Mouse (Mus musculus): ENCODE measurements at regions not wholly inside any gene's neighbourhood (a gene's known extent, or its start where the extent isn't known, plus 50 kb on each side); places are given as distances from the start of the nearest gene placed in this dataset.
A peak's percentile ranks its signal among the peaks of the same experiment; 100 is the strongest.

GRCm38 (mm10) chr4:34371281-34372032, 179.3 kb upstream of the Akirin2 start:
- TF ChIP-seq CTCF (IDR thresholded peaks at IDR 0.05) (peak; percentile 47), EP300 (IDR thresholded peaks at IDR 0.05) (no peak)
